Mouse (Mus musculus): ENCODE measurements around the gene Stat5b. TPM values are rescaled to one million over a fixed set of nuclear protein-coding genes. Genes with fewer than 3 reads are reported as not detected.
"Not testable (repeated sequence)": the region's sequence is repeated elsewhere in the genome, so short reads cannot be mapped to it uniquely, and the experiment has no call there.

Gene Stat5b
- polyA plus RNA-seq, 1 experiment from 2014 or later = 17.9 TPM

DNA sequence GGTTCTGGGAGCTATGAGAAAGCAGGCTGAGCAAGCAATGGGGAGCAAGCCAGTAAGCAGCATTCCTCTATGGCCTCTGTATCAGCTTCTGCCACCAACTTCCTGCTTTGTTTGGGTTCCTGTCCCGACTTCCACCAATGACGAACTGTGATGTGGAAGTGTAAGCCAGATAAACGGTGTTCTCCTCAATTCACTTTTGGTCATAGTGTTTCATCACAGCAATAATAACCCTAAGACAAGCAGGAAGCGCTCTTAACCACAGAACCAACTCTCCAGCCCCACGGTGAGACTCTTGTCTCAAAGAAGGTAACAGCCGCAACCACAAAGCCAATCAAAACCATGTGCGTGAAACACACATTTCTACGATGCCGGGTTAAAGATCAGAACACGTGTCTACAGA, 46.1 kb downstream of the Stat5b start:
- DNase-seq (ENCODE audit: low spot score) = no peak
- TF ChIP-seq CTCF (IDR thresholded peaks at IDR 0.05) (no peak), EP300 (IDR thresholded peaks at IDR 0.05) (no peak)
- Histone ChIP-seq H3K4me3 (ENCODE audit: low read depth, low read length) (no peak overlapping the region), H3K4me1 (ENCODE audit: insufficient read depth, low read depth, low read length) (no peaks in the 10 kb centered on the region), H3K9me3 (ENCODE audit: low read length) (no peaks in the 10 kb centered on the region), H3K27me3 (replicated peaks; ENCODE audit: insufficient read depth, low read length) (no peaks in the 10 kb centered on the region), H3K36me3 (ENCODE audit: insufficient read depth, low read length) (peaks cover 7% of the 10 kb centered on the region; the same call in 1 of the 2 replicates), H3K9ac (replicated peaks; ENCODE audit: low read depth) (no peak overlapping the region), H3K4me2 (replicated peaks; ENCODE audit: low read depth, low read length) (no peak overlapping the region), H3K27ac (ENCODE audit: low read length) (no peak overlapping the region)
- 91% methylated on average over 10 of the region's 10 CpGs for WGBS
- ATAC-seq = no peak

DNA sequence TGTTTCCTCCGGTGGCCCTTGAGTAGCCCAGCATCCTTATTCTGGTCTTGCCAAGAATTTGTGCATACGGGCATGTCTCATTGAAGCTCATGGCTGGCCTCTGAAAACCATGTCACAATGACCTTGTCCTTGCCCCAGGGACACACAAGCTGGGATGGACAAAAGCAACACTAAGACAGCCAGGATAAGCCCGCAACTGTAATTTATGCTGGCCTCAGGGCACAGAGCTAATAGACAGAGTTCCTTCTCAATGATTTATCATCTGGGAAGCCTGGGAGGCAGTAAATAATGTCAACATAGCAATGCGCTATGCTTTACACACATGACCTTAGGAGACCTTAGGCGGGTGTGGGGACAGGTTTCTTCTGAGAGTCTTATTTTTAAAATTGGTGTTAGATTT, 51.1 kb downstream of the Stat5b start:
- Histone ChIP-seq H3K9ac (replicated peaks; ENCODE audit: low read depth) (no peak overlapping the region), H3K4me1 (ENCODE audit: insufficient read depth, low read depth, low read length) (no peaks in the 10 kb centered on the region), H3K4me2 (replicated peaks; ENCODE audit: low read depth, low read length) (no peak overlapping the region), H3K27me3 (replicated peaks; ENCODE audit: insufficient read depth, low read length) (no peaks in the 10 kb centered on the region), H3K4me3 (ENCODE audit: low read depth, low read length) (no peak overlapping the region), H3K9me3 (ENCODE audit: low read length) (no peaks in the 10 kb centered on the region), H3K27ac (ENCODE audit: low read length) (no peak overlapping the region), H3K36me3 (ENCODE audit: insufficient read depth, low read length) (peaks cover 16% of the 10 kb centered on the region; the same call in 1 of the 2 replicates)
- WGBS = 79% methylated on average over 5 of the region's 5 CpGs
- ATAC-seq = no peak
- no peak for TF ChIP-seq EP300 (IDR thresholded peaks at IDR 0.05)
- no peak for DNase-seq (ENCODE audit: low spot score)

DNA sequence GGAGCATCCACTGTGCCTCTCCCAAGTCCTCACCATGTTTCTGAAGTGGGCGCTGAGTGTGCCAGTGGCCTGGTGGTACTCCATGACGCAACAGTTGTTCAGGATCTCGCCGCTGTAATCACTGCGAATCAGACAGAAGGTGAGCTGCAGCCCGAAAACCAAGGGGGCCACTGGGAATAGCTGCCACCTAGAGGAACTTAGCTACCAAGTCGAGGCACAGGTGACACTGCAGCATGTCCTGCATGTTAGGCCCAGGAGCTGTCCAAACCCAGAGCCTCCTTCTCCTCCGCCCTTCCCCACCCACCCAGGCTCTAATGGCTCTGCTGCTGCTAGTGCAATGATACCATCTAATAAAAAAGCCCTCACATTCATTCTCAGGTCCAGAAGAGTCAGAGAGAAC, 53.9 kb downstream of the Stat5b start:
- TF ChIP-seq EP300 (IDR thresholded peaks at IDR 0.05) = no peak
- TF ChIP-seq CTCF (IDR thresholded peaks at IDR 0.05) = no peak
- no peak overlapping the region for H3K4me3 ChIP-seq (ENCODE audit: low read depth, low read length)
- DNase-seq (ENCODE audit: low spot score) (no peak), ATAC-seq (no peak)
- WGBS = 64% methylated on average over 8 of the region's 8 CpGs
- no peak overlapping the region for H3K27ac ChIP-seq (ENCODE audit: low read length)
- no peaks in the 10 kb centered on the region for H3K4me1 ChIP-seq (ENCODE audit: insufficient read depth, low read depth, low read length)
- H3K9me3 ChIP-seq (ENCODE audit: low read length) = no peaks in the 10 kb centered on the region
- H3K4me2 ChIP-seq (replicated peaks; ENCODE audit: low read depth, low read length) = no peak overlapping the region
- H3K27me3 ChIP-seq (replicated peaks; ENCODE audit: insufficient read depth, low read length) = no peaks in the 10 kb centered on the region
- H3K36me3 ChIP-seq (ENCODE audit: insufficient read depth, low read length) = peaks cover 17% of the 10 kb centered on the region; the same call in 1 of the 2 replicates
- no peak overlapping the region for H3K9ac ChIP-seq (replicated peaks; ENCODE audit: low read depth)

DNA sequence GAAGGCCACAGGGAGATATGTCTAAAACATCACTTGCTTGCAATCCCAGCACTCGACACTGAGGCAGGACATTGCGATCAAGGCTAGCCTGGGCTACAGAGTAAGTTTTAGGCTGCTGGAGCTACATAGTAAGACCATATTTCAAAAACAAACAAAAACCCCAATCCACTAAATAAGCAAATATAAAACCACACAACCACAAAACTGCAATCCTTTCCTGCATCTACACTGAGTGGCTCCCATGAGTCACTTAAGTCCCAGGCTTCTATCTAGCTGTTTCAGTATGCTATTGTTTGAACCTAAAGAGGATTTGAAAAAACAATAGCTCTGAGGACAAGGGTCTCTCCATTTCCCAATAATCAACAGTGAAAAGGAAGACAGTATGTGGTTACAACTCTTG, 55.1 kb downstream of the Stat5b start:
- H3K4me1 ChIP-seq (ENCODE audit: insufficient read depth, low read depth, low read length) = no peaks in the 10 kb centered on the region
- no peak for ATAC-seq
- H3K27ac ChIP-seq (ENCODE audit: low read length) = no peak overlapping the region
- no peaks in the 10 kb centered on the region for H3K9me3 ChIP-seq (ENCODE audit: low read length)
- TF ChIP-seq CTCF (IDR thresholded peaks at IDR 0.05) (no peak), EP300 (IDR thresholded peaks at IDR 0.05) (no peak)
- no peak overlapping the region for H3K4me3 ChIP-seq (ENCODE audit: low read depth, low read length)
- no peaks in the 10 kb centered on the region for H3K27me3 ChIP-seq (replicated peaks; ENCODE audit: insufficient read depth, low read length)
- H3K36me3 ChIP-seq (ENCODE audit: insufficient read depth, low read length) = peaks cover 17% of the 10 kb centered on the region; the same call in 1 of the 2 replicates
- WGBS = 94% methylated on average over 2 of the region's 2 CpGs
- H3K4me2 ChIP-seq (replicated peaks; ENCODE audit: low read depth, low read length) = no peak overlapping the region
- no peak for DNase-seq (ENCODE audit: low spot score)
- H3K9ac ChIP-seq (replicated peaks; ENCODE audit: low read depth) = no peak overlapping the region

DNA sequence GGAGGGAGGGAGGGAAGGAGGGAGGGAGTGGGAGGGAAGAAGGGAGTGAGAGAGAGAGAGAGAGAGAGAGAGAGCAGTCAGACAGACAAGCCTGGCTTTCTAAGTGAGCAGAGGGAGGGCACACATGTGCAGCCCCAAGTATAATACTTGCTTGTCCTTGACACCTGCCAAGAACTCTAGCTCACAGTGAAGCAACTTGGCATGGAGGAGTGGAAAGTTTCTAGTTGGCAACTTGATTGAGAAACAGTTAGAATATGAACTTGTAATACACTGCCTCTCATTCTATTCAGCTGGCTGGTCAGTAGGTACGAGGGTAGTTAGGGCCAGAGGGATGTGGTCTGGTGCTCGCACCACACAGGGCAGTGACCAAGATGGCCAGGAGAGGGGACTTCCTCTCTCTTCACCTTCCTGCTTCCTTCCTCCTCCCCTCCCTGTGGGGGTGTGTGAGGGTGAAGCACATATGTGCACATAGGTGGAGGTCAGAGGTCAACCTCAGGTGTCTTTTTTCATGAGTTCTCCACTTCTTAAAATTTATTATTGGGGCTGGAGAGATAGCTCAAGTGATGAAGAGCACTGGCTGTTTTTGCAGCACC, 59.0 kb downstream of the Stat5b start:
- H3K27ac ChIP-seq (ENCODE audit: low read length) = no peak overlapping the region
- ATAC-seq = peak; percentile 33; the same call in 1 of the 2 replicates
- H3K36me3 ChIP-seq (ENCODE audit: insufficient read depth, low read length) = peaks cover 30% of the 10 kb centered on the region
- no peak overlapping the region for H3K4me3 ChIP-seq (ENCODE audit: low read depth, low read length)
- no peak overlapping the region for H3K4me2 ChIP-seq (replicated peaks; ENCODE audit: low read depth, low read length)
- no peaks in the 10 kb centered on the region for H3K27me3 ChIP-seq (replicated peaks; ENCODE audit: insufficient read depth, low read length)
- H3K9me3 ChIP-seq (ENCODE audit: low read length) = no peaks in the 10 kb centered on the region
- DNase-seq (ENCODE audit: low spot score) = peak; percentile 47
- H3K9ac ChIP-seq (replicated peaks; ENCODE audit: low read depth) = no peak overlapping the region
- no peak for TF ChIP-seq CTCF (IDR thresholded peaks at IDR 0.05)
- no peak for TF ChIP-seq EP300 (IDR thresholded peaks at IDR 0.05)
- no peaks in the 10 kb centered on the region for H3K4me1 ChIP-seq (ENCODE audit: insufficient read depth, low read depth, low read length)
- WGBS = 82% methylated on average over 2 of the region's 2 CpGs

DNA sequence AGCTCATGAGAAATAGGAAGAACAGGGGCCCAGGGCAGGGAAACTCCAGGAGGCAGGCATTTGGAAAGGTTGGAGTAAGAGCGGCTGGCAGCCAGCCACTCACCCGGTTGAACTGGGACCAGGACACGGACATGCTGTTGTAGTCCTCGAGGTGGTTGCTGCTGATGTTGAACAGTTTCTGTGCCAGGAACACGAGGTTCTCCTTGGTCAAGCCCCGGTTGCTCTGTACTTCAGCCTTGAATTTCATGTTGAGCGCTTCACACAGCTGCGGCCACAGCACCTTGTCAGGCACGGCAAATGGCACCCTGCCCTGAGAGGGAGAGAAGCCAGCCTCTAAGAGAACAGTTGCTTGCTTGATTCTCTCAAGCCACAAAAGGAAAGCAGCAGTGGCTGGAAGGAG, 59.9 kb downstream of the Stat5b start:
- not testable (repeated sequence) for H3K9me3 ChIP-seq (ENCODE audit: low read length); H3K4me1 ChIP-seq (ENCODE audit: insufficient read depth, low read depth, low read length); H3K27me3 ChIP-seq (replicated peaks; ENCODE audit: insufficient read depth, low read length); H3K9ac ChIP-seq (replicated peaks; ENCODE audit: low read depth); H3K4me3 ChIP-seq (ENCODE audit: low read depth, low read length); DNase-seq (ENCODE audit: low spot score); H3K27ac ChIP-seq (ENCODE audit: low read length); H3K4me2 ChIP-seq (replicated peaks; ENCODE audit: low read depth, low read length); ATAC-seq
- peaks cover 24% of the 10 kb centered on the region for H3K36me3 ChIP-seq (ENCODE audit: insufficient read depth, low read length)
- WGBS = 77% methylated on average over 9 of the region's 9 CpGs

DNA sequence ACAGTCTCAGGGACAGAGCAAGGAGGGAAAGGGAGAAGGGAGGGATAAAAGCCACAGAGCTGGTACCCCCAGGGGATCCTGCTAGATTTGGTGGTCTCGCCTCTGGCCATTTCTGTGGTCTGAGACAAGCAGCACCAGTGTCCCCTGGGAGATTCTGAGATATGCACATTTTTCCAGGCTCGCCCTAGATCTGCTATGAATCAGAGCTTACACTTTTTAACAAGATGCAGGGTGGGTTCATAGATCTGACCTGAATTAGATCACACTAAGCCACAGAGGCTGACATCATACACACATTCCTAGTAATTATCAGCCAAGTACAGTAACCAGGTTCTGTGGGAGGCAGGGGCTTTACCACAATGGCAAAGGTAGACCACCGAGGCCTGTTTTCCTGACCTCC, 60.8 kb downstream of the Stat5b start:
- 94% methylated on average over 3 of the region's 3 CpGs for WGBS
- no peak for ATAC-seq
- Histone ChIP-seq H3K9ac (replicated peaks; ENCODE audit: low read depth) (no peak overlapping the region), H3K4me1 (ENCODE audit: insufficient read depth, low read depth, low read length) (no peaks in the 10 kb centered on the region), H3K4me2 (replicated peaks; ENCODE audit: low read depth, low read length) (no peak overlapping the region), H3K9me3 (ENCODE audit: low read length) (no peaks in the 10 kb centered on the region), H3K36me3 (ENCODE audit: insufficient read depth, low read length) (peaks cover 27% of the 10 kb centered on the region), H3K27ac (ENCODE audit: low read length) (no peak overlapping the region), H3K27me3 (replicated peaks; ENCODE audit: insufficient read depth, low read length) (no peaks in the 10 kb centered on the region), H3K4me3 (ENCODE audit: low read depth, low read length) (no peak overlapping the region)
- TF ChIP-seq EP300 (IDR thresholded peaks at IDR 0.05) (no peak), CTCF (IDR thresholded peaks at IDR 0.05) (no peak)
- no peak for DNase-seq (ENCODE audit: low spot score)
